Mouse (Mus musculus): ENCODE measurements around the gene Gm5089. TPM values are rescaled to one million over a fixed set of nuclear protein-coding genes. Genes with fewer than 3 reads are reported as not detected.
A peak's percentile ranks its signal among the peaks of the same experiment; 100 is the strongest.

Gene Gm5089
- polyA plus RNA-seq, 1 experiment, result not detected

DNA sequence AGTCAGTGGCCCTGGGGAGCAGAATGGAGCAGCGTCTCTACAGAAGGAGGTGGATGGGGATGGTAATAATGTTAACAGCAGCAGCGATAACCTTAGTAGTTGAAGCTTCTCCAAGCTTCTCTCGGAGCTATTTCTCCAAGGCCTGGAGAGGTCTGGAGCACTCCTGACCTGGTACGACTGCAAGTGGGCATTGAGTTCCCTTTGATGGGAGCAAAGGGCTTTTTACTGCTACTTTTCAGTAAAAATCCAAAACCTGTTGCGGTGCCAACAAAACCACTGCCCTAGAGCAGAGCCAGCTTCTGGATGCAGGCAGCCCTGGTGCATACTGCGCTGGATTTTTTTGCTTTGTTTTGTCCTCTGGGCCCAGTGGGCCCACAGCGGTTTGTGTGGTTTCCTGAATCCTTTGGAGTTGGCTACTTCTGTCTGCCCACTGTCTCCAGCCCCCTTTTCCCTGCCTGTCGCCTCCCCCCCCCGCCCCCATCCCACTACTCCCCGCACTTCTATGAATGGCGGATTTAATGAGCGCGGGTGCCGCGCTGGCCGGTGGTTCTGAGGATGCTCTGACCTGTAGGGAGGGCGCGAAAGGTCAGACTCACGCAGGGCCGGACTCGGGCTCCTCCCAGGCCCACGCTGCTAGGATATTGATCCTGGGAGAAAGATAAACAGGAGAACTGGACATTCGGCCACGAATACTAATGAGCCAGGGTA, 34.1 kb upstream of the Gm5089 start:
- no peak for TF ChIP-seq FLI1 (IDR thresholded peaks at IDR 0.05; ENCODE audit: low read length)
- TF ChIP-seq GATA1 (IDR thresholded peaks at IDR 0.05; ENCODE audit: borderline replicate concordance, low read length), result no peak
- Histone ChIP-seq H3K27me3 (replicated peaks) (peaks cover 90% of the 10 kb centered on the region), H3K36me3 (replicated peaks; ENCODE audit: low read length) (no peaks in the 10 kb centered on the region), H3K4me3 (replicated peaks) (no peak overlapping the region), H3K9me3 (0 out of 2 replicates have a peak, but pooled peaks cover 4% of the 10 kb centered on the region), H3K4me1 (peaks cover 17% of the 10 kb centered on the region; the same call in 1 of the 2 replicates)

DNA sequence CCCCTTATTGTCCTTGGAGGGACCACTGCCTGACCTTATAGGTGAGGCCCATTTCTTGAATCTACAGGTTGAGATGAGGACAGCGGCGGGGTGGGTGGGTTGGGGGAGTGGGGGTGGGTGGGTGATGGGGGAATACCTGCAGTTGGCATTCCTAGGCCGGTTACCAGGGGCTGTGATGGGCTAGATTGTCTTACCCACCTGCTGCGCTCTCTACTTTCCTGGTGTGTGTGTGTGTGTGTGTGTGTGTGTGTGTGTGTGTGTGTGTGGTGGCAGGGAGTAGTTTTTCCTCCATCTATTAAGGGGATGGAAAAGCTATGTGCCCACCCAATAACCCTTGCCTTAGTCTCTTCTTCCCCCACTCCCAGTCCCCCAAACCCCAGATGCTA, 33.5 kb upstream of the Gm5089 start:
- no peaks in the 10 kb centered on the region for H3K36me3 ChIP-seq (replicated peaks; ENCODE audit: low read length)
- H3K27me3 ChIP-seq (replicated peaks), result peaks cover 88% of the 10 kb centered on the region
- no peak overlapping the region for H3K4me3 ChIP-seq (replicated peaks)
- no peak for TF ChIP-seq FLI1 (IDR thresholded peaks at IDR 0.05; ENCODE audit: low read length)
- no peak for TF ChIP-seq GATA1 (IDR thresholded peaks at IDR 0.05; ENCODE audit: borderline replicate concordance, low read length)
- H3K9me3 ChIP-seq, result 0 out of 2 replicates have a peak, but pooled peaks cover 4% of the 10 kb centered on the region
- H3K4me1 ChIP-seq, result peaks cover 17% of the 10 kb centered on the region; the same call in 1 of the 2 replicates

DNA sequence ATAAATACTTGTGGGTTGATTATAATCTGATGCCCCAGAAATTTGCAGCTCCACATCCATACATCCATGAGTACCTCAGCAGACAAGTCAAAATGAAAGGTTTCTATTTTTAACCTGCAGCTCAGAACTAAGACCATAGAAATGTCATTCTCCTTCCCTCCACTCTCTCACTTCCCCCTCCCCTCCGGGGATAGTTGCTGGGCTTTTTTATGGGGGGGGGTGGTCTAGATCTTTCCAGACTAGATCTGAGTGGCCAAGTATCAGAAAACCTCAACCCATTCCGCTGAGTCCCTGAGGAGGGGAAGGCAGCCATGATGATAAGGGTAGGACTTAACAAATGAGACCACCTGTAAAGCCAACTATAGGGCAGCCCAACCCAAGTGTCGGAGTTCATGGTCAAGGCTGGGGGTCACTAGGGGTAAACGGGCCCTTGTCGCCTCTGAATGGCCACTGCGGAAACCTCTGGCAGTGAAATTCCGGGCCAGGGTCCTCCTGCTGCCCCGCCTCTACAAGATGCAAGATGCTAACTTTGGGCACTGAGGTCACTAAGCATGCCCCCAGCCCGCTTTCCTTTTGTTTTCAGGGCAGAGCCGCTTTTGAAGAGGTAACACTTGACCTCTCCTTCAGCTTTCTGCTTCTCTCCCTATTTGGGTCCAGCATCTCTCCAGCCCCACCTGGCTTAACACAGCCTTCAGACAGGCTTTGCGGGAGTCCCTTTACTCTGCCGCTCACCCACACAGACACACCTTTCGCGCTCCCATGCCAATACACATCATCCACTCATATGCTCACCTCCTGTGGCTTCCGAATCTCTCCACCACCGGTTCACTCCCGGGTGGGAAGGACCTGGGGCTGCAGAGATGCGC, 32.9 kb upstream of the Gm5089 start:
- no peak overlapping the region for H3K4me3 ChIP-seq (replicated peaks)
- TF ChIP-seq FLI1 (IDR thresholded peaks at IDR 0.05; ENCODE audit: low read length) (no peak), GATA1 (IDR thresholded peaks at IDR 0.05; ENCODE audit: borderline replicate concordance, low read length) (no peak)
- 0 out of 2 replicates have a peak, but pooled peaks cover 4% of the 10 kb centered on the region for H3K9me3 ChIP-seq
- H3K27me3 ChIP-seq (replicated peaks), result peaks cover 88% of the 10 kb centered on the region
- H3K4me1 ChIP-seq, result peaks cover 20% of the 10 kb centered on the region; the same call in 1 of the 2 replicates
- H3K36me3 ChIP-seq (replicated peaks; ENCODE audit: low read length), result no peaks in the 10 kb centered on the region

DNA sequence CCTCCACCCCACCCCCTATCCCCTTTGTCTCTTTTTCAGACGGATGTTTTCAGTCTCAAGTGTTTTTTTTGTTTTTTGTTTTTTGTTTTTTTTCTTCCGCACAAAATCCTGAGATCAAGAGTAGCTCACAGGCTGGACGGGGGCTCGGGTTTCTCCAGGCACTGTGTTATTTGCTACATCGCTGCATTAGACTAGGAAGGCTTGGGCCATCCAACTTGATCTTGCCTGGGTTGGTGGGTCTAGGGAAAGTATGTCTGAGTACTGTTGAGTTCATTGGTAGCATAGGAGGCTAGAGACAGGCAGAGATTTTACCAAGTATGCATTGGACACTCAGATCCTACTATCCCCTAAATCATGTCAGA, 32.1 kb upstream of the Gm5089 start:
- Histone ChIP-seq H3K9me3 (0 out of 2 replicates have a peak, but pooled peaks cover 4% of the 10 kb centered on the region), H3K36me3 (replicated peaks; ENCODE audit: low read length) (no peaks in the 10 kb centered on the region), H3K27me3 (replicated peaks) (peaks cover 95% of the 10 kb centered on the region), H3K4me1 (peaks cover 26% of the 10 kb centered on the region), H3K4me3 (replicated peaks) (no peak overlapping the region)
- TF ChIP-seq FLI1 (IDR thresholded peaks at IDR 0.05; ENCODE audit: low read length) (no peak), GATA1 (IDR thresholded peaks at IDR 0.05; ENCODE audit: borderline replicate concordance, low read length) (no peak)

DNA sequence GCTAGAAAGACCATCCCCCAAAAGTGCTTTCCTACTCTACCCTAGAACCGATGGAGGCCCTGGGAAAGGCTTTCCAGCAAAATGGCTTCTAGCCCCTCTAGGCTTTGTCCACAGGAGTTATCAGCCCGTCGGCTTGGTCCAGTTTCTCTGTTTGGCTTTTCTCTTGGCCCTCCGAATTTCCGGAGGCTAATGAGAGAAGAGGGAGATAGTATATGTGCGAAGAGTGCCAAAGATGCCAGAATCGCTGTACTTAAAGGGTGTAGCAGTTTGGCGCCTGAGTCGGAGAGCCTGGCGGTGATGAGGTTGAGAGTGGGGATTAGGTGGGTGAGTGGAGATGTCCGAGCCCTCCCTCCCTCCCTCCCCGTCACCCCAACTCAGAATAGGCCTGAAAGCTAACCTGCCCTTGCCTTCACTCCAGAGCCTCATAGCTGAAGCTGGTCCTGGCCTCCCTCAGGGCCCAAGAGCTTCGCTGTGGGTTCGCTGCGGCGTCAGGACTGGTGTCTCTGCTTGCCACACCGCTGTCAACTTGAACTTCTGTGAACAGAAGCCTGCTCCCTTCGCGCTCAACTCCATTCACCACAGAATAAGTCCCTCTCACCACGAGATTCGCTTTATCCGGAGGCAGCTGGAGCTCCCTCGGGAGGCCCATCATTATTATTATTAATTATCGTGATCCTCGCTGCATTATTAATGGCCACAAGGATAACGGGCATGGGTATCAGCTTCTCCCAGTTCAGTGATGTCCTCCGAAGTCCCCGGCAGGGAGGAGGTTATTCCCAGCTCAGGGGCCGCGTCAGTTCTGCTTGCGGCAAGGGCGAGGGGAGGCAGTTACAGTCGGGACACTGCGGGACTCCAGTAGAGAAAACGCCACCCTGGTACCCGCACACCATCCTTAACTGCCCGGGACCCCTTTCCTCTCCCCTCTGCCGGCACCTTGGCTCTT, 31.4 kb upstream of the Gm5089 start:
- Histone ChIP-seq H3K4me1 (peaks cover 26% of the 10 kb centered on the region), H3K9me3 (0 out of 2 replicates have a peak, but pooled peaks cover 4% of the 10 kb centered on the region), H3K4me3 (replicated peaks) (no peak overlapping the region), H3K27me3 (replicated peaks) (peaks cover 96% of the 10 kb centered on the region), H3K36me3 (replicated peaks; ENCODE audit: low read length) (no peaks in the 10 kb centered on the region)
- TF ChIP-seq GATA1 (IDR thresholded peaks at IDR 0.05; ENCODE audit: borderline replicate concordance, low read length), result no peak

GRCm38 (mm10) chr14:122481181-122481580, 30.3 kb upstream of the Gm5089 start:
- TF ChIP-seq FLI1 (IDR thresholded peaks at IDR 0.05; ENCODE audit: low read length) (no peak), GATA1 (IDR thresholded peaks at IDR 0.05; ENCODE audit: borderline replicate concordance, low read length) (no peak)
- Histone ChIP-seq H3K9me3 (0 out of 2 replicates have a peak, but pooled peaks cover 8% of the 10 kb centered on the region), H3K4me1 (peaks cover 30% of the 10 kb centered on the region), H3K36me3 (replicated peaks; ENCODE audit: low read length) (no peaks in the 10 kb centered on the region), H3K27me3 (replicated peaks) (peaks cover 97% of the 10 kb centered on the region), H3K4me3 (replicated peaks) (peak overlapping the region; percentile 40)

DNA sequence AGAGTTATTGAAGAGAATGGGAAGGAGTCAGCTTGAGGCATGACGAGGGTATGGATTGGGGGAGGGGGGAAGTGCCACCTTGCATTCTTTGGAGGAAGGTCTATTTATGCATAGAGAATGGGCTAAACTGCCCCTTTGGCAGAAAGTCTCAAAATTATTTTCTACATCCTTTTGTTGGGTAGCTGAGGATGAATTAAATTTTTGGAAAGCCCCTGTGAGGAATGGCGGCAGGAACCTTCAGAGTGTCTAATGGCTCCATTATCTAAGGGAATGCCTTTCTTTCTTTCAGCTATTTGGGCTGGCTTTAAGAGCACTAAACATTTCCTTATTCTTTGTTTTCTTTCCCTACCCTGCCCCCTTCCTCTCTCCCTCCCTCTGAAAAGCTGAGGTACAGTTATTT, 29.4 kb upstream of the Gm5089 start:
- H3K4me3 ChIP-seq (replicated peaks), result no peak overlapping the region
- peaks cover 97% of the 10 kb centered on the region for H3K27me3 ChIP-seq (replicated peaks)
- H3K4me1 ChIP-seq, result peaks cover 36% of the 10 kb centered on the region
- H3K9me3 ChIP-seq, result 0 out of 2 replicates have a peak, but pooled peaks cover 8% of the 10 kb centered on the region
- no peak for TF ChIP-seq FLI1 (IDR thresholded peaks at IDR 0.05; ENCODE audit: low read length)
- TF ChIP-seq GATA1 (IDR thresholded peaks at IDR 0.05; ENCODE audit: borderline replicate concordance, low read length), result no peak
- H3K36me3 ChIP-seq (replicated peaks; ENCODE audit: low read length), result no peaks in the 10 kb centered on the region

GRCm38 (mm10) chr14:122479461-122480109, 28.7 kb upstream of the Gm5089 start:
- TF ChIP-seq GATA1 (IDR thresholded peaks at IDR 0.05; ENCODE audit: borderline replicate concordance, low read length), result no peak
- TF ChIP-seq FLI1 (IDR thresholded peaks at IDR 0.05; ENCODE audit: low read length), result no peak
- Histone ChIP-seq H3K4me3 (replicated peaks) (no peak overlapping the region), H3K9me3 (0 out of 2 replicates have a peak, but pooled peaks cover 8% of the 10 kb centered on the region), H3K4me1 (peaks cover 38% of the 10 kb centered on the region), H3K27me3 (replicated peaks) (peaks cover 97% of the 10 kb centered on the region), H3K36me3 (replicated peaks; ENCODE audit: low read length) (no peaks in the 10 kb centered on the region)

Data from megakaryocyte, embryonic 14.5 days (primary cell).